Mouse (Mus musculus) urinary bladder, adult 2 months (tissue): ENCODE data around the gene Gtf2ird1. TPM values are rescaled to one million over a fixed set of nuclear protein-coding genes. Genes with fewer than 3 reads are reported as not detected.
"Not testable (repeated sequence)": the region's sequence is repeated elsewhere in the genome, so short reads cannot be mapped to it uniquely, and the experiment has no call there.

Experiments used
- DNase-seq: peaks from one replicate; pipeline ENCODE4 v3.0.0; 2022; ENCODE audit warnings: low spot score
- polyA plus RNA-seq: library from polyadenylated mRNA; depleted of rRNA; stranded (reverse); fragments of >200 nt; gene quantifications from 2 replicates; pipeline ENCODE4 v1.2.3, GENCODE M21; 2012

Gtf2ird1 gene
- polyA plus RNA-seq, 1 experiment, result 27.1 TPM

- DNase-seq, result no peak
Measured at GRCm38 (mm10) chr5:134475006-134475605, 18.6 kb upstream of the Gtf2ird1 start.

GRCm38 (mm10) chr5:134473902-134474301 is 17.4 kb upstream of the Gtf2ird1 start:
- peak; percentile 12 for DNase-seq

- no peak for DNase-seq
Measured at GRCm38 (mm10) chr5:134470538-134471169, 14.1 kb upstream of the Gtf2ird1 start.

- DNase-seq, result peak; percentile 9
Measured at GRCm38 (mm10) chr5:134469559-134470150, 13.1 kb upstream of the Gtf2ird1 start.

- DNase-seq, result no peak
Measured at GRCm38 (mm10) chr5:134468158-134468765, 11.7 kb upstream of the Gtf2ird1 start.

- DNase-seq, result no peak
Measured at GRCm38 (mm10) chr5:134467030-134467549, 10.6 kb upstream of the Gtf2ird1 start.

- DNase-seq, result no peak
Measured at GRCm38 (mm10) chr5:134466296-134467029, 9.9 kb upstream of the Gtf2ird1 start.

GRCm38 (mm10) chr5:134465197-134465596 is 8.7 kb upstream of the Gtf2ird1 start:
- DNase-seq, result no peak

GRCm38 (mm10) chr5:134464225-134464624 is 7.7 kb upstream of the Gtf2ird1 start:
- DNase-seq, result no peak

- no peak for DNase-seq
Measured at GRCm38 (mm10) chr5:134462731-134463130, 6.2 kb upstream of the Gtf2ird1 start.

- DNase-seq, result no peak
Measured at GRCm38 (mm10) chr5:134462316-134462715, 5.8 kb upstream of the Gtf2ird1 start.

GRCm38 (mm10) chr5:134460546-134460945 is 4.0 kb upstream of the Gtf2ird1 start:
- no peak for DNase-seq

- no peak for DNase-seq
Measured at GRCm38 (mm10) chr5:134459096-134459495, 2.6 kb upstream of the Gtf2ird1 start.

GRCm38 (mm10) chr5:134458416-134458815 is 1.9 kb upstream of the Gtf2ird1 start:
- DNase-seq, result no peak

GRCm38 (mm10) chr5:134457371-134457770 is 855 bp upstream of the Gtf2ird1 start:
- no peak for DNase-seq

- DNase-seq, result peak; percentile 48
Measured at GRCm38 (mm10) chr5:134455914-134456423, 547 bp downstream of the Gtf2ird1 start.

- DNase-seq, result no peak
Measured at GRCm38 (mm10) chr5:134455186-134455895, 1.2 kb downstream of the Gtf2ird1 start.

- no peak for DNase-seq
Measured at GRCm38 (mm10) chr5:134454421-134454820, 2.1 kb downstream of the Gtf2ird1 start.

- no peak for DNase-seq
Measured at GRCm38 (mm10) chr5:134453577-134453976, 2.9 kb downstream of the Gtf2ird1 start.

GRCm38 (mm10) chr5:134446755-134447154 is 9.8 kb downstream of the Gtf2ird1 start:
- not testable (repeated sequence) for DNase-seq

- no peak for DNase-seq
Measured at GRCm38 (mm10) chr5:134445895-134446294, 10.6 kb downstream of the Gtf2ird1 start.
